Mouse (Mus musculus) hindbrain, embryonic 15.5 days (tissue): ENCODE measurements at regions not wholly inside any gene's neighbourhood (a gene's known extent, or its start where the extent isn't known, plus 50 kb on each side); places are given as distances from the start of the nearest gene placed in this dataset.

Experiments
- ATAC-seq: fragments of 200-750 bp; cut with Nextera tagmentation; 2 replicates; pipeline ENCODE4 v1.8.0; 2017; ENCODE audit warnings: low read depth, moderate number of reproducible peaks, moderate TSS enrichment; ENCODE audit not compliant: low FRiP score
- H3K27ac ChIP-seq: fragments of 300-500 bp; sonication (generic); replicated peaks from 2 replicates; pipeline ENCODE4 v1.5.1; 2015; ENCODE audit warnings: mild to moderate bottlenecking, inconsistent platforms
- H3K27me3 ChIP-seq: fragments of 300-500 bp; sonication (generic); 2 replicates; pipeline ENCODE4 v1.6.1; 2015; ENCODE audit warnings: control low read depth, inconsistent platforms
- H3K36me3 ChIP-seq: fragments of 300-500 bp; sonication (generic); 2 replicates; pipeline ENCODE4 v1.6.1; 2015; ENCODE audit warnings: control low read depth, inconsistent platforms
- H3K4me1 ChIP-seq: fragments of 300-500 bp; sonication (generic); replicated peaks from 2 replicates; pipeline ENCODE4 v1.6.1; 2015; ENCODE audit warnings: control low read depth, inconsistent platforms
- H3K4me2 ChIP-seq: fragments of 300-500 bp; sonication (generic); 2 replicates; pipeline ENCODE4 v1.6.1; 2015; ENCODE audit warnings: moderate library complexity, mild to moderate bottlenecking, inconsistent platforms
- H3K4me3 ChIP-seq: fragments of 300-500 bp; sonication (generic); 2 replicates; pipeline ENCODE4 v1.5.1; 2015; ENCODE audit warnings: mild to moderate bottlenecking, inconsistent platforms
- H3K9ac ChIP-seq: fragments of 300-500 bp; sonication (generic); 2 replicates; pipeline ENCODE4 v1.6.1; 2015; ENCODE audit warnings: inconsistent platforms
- H3K9me3 ChIP-seq: fragments of 300-500 bp; sonication (generic); 2 replicates; pipeline ENCODE4 v1.6.1; 2016; ENCODE audit warnings: control low read depth, inconsistent platforms
- WGBS: fragments of 180-500 bp; shearing (Covaris S2); methylation state at CpG from one replicate; pipeline ENCODE4 v1.1.7; 2015; 5-methylcytosine and 5-hydroxymethylcytosine counted together

- H3K27ac ChIP-seq = no peak overlapping the region
- ATAC-seq = no peak
- no peak overlapping the region for H3K4me3 ChIP-seq
- no peaks in the 10 kb centered on the region for H3K27me3 ChIP-seq
- WGBS = 79% methylated on average over 3 of the region's 3 CpGs
- H3K9me3 ChIP-seq = 0 out of 2 replicates have a peak, but pooled peaks cover 6% of the 10 kb centered on the region
- no peaks in the 10 kb centered on the region for H3K4me1 ChIP-seq
- H3K4me2 ChIP-seq = no peak overlapping the region
- H3K36me3 ChIP-seq = no peaks in the 10 kb centered on the region
- no peak overlapping the region for H3K9ac ChIP-seq
Measured at GRCm38 (mm10) chr2:50796087-50796486, 352.8 kb downstream of the Rnd3 start.

GRCm38 (mm10) chr2:50793616-50794015 lies 355.3 kb downstream of the Rnd3 start:
- H3K27me3 ChIP-seq = no peaks in the 10 kb centered on the region
- no peak for ATAC-seq
- no peak overlapping the region for H3K4me3 ChIP-seq
- H3K27ac ChIP-seq = no peak overlapping the region
- H3K4me1 ChIP-seq = no peaks in the 10 kb centered on the region
- 0 out of 2 replicates have a peak, but pooled peaks cover 6% of the 10 kb centered on the region for H3K9me3 ChIP-seq
- WGBS = 85% methylated on average over 2 of the region's 2 CpGs
- no peak overlapping the region for H3K9ac ChIP-seq
- no peaks in the 10 kb centered on the region for H3K36me3 ChIP-seq
- no peak overlapping the region for H3K4me2 ChIP-seq

- Histone ChIP-seq H3K4me1 (no peaks in the 10 kb centered on the region), H3K27me3 (no peaks in the 10 kb centered on the region), H3K27ac (no peak overlapping the region), H3K4me3 (no peak overlapping the region), H3K36me3 (no peaks in the 10 kb centered on the region), H3K9me3 (0 out of 2 replicates have a peak, but pooled peaks cover 6% of the 10 kb centered on the region), H3K4me2 (no peak overlapping the region), H3K9ac (no peak overlapping the region)
- WGBS = 46% methylated on average over 1 of the region's 1 CpGs
- no peak for ATAC-seq
Measured at GRCm38 (mm10) chr2:50793067-50793466, 355.8 kb downstream of the Rnd3 start.

GRCm38 (mm10) chr2:50789051-50789651 lies 359.8 kb downstream of the Rnd3 start:
- Histone ChIP-seq H3K4me2 (no peak overlapping the region), H3K36me3 (no peaks in the 10 kb centered on the region), H3K27me3 (no peaks in the 10 kb centered on the region), H3K9me3 (0 out of 2 replicates have a peak, but pooled peaks cover 6% of the 10 kb centered on the region), H3K4me1 (no peaks in the 10 kb centered on the region), H3K9ac (no peak overlapping the region), H3K4me3 (no peak overlapping the region), H3K27ac (no peak overlapping the region)
- 86% methylated on average over 4 of the region's 4 CpGs for WGBS
- ATAC-seq = no peak

- no peak for ATAC-seq
- Histone ChIP-seq H3K4me3 (no peak overlapping the region), H3K9ac (no peak overlapping the region), H3K27ac (no peak overlapping the region), H3K9me3 (no peaks in the 10 kb centered on the region), H3K36me3 (no peaks in the 10 kb centered on the region), H3K4me1 (no peaks in the 10 kb centered on the region), H3K4me2 (no peak overlapping the region), H3K27me3 (no peaks in the 10 kb centered on the region)
- WGBS = 85% methylated on average over 8 of the region's 8 CpGs
Measured at GRCm38 (mm10) chr2:50772101-50772500, 376.8 kb downstream of the Rnd3 start.

- Histone ChIP-seq H3K4me1 (peaks cover 7% of the 10 kb centered on the region; the same call in 1 of the 2 replicates), H3K4me3 (no peak overlapping the region), H3K27ac (no peak overlapping the region), H3K4me2 (no peak overlapping the region), H3K36me3 (no peaks in the 10 kb centered on the region), H3K9ac (no peak overlapping the region), H3K9me3 (no peaks in the 10 kb centered on the region), H3K27me3 (no peaks in the 10 kb centered on the region)
- ATAC-seq = no peak
- 78% methylated on average over 2 of the region's 2 CpGs for WGBS
Measured at GRCm38 (mm10) chr2:50759016-50759415, 389.9 kb downstream of the Rnd3 start.

- ATAC-seq = no peak
- H3K4me2 ChIP-seq = no peak overlapping the region
- no peak overlapping the region for H3K27ac ChIP-seq
- WGBS = 92% methylated on average over 21 of the region's 21 CpGs
- H3K36me3 ChIP-seq = no peaks in the 10 kb centered on the region
- H3K9ac ChIP-seq = no peak overlapping the region
- H3K4me1 ChIP-seq = peaks cover 7% of the 10 kb centered on the region; the same call in 1 of the 2 replicates
- no peaks in the 10 kb centered on the region for H3K27me3 ChIP-seq
- no peak overlapping the region for H3K4me3 ChIP-seq
- no peaks in the 10 kb centered on the region for H3K9me3 ChIP-seq
Measured at GRCm38 (mm10) chr2:50757837-50758541, 390.9 kb downstream of the Rnd3 start.

- peaks cover 7% of the 10 kb centered on the region; the same call in 1 of the 2 replicates for H3K4me1 ChIP-seq
- H3K9ac ChIP-seq = no peak overlapping the region
- peak; percentile 59; the same call in 1 of the 2 replicates for ATAC-seq
- H3K36me3 ChIP-seq = no peaks in the 10 kb centered on the region
- H3K9me3 ChIP-seq = no peaks in the 10 kb centered on the region
- H3K27me3 ChIP-seq = no peaks in the 10 kb centered on the region
- no peak overlapping the region for H3K27ac ChIP-seq
- WGBS = 8% methylated on average over 9 of the region's 9 CpGs
- H3K4me3 ChIP-seq = no peak overlapping the region
- H3K4me2 ChIP-seq = no peak overlapping the region
Measured at GRCm38 (mm10) chr2:50755616-50756450, 393.1 kb downstream of the Rnd3 start.

GRCm38 (mm10) chr2:50755160-50755559 lies 393.8 kb downstream of the Rnd3 start:
- Histone ChIP-seq H3K4me3 (no peak overlapping the region), H3K4me1 (peaks cover 7% of the 10 kb centered on the region; the same call in 1 of the 2 replicates), H3K4me2 (no peak overlapping the region), H3K27ac (no peak overlapping the region), H3K9ac (no peak overlapping the region), H3K27me3 (no peaks in the 10 kb centered on the region), H3K9me3 (no peaks in the 10 kb centered on the region), H3K36me3 (no peaks in the 10 kb centered on the region)
- 43% methylated on average over 6 of the region's 6 CpGs for WGBS
- no peak for ATAC-seq

GRCm38 (mm10) chr2:50752408-50752807 lies 396.5 kb downstream of the Rnd3 start:
- Histone ChIP-seq H3K9me3 (no peaks in the 10 kb centered on the region), H3K9ac (no peak overlapping the region), H3K4me2 (no peak overlapping the region), H3K4me1 (peaks cover 7% of the 10 kb centered on the region; the same call in 1 of the 2 replicates), H3K27me3 (no peaks in the 10 kb centered on the region), H3K4me3 (no peak overlapping the region), H3K27ac (no peak overlapping the region), H3K36me3 (no peaks in the 10 kb centered on the region)
- no peak for ATAC-seq
- 63% methylated on average over 9 of the region's 9 CpGs for WGBS

GRCm38 (mm10) chr2:50750799-50751198 lies 398.1 kb downstream of the Rnd3 start:
- Histone ChIP-seq H3K4me1 (peaks cover 5% of the 10 kb centered on the region; the same call in 1 of the 2 replicates), H3K27me3 (no peaks in the 10 kb centered on the region), H3K27ac (no peak overlapping the region), H3K36me3 (no peaks in the 10 kb centered on the region), H3K4me3 (no peak overlapping the region), H3K4me2 (no peak overlapping the region), H3K9ac (no peak overlapping the region), H3K9me3 (no peaks in the 10 kb centered on the region)
- no peak for ATAC-seq
- WGBS = 67% methylated on average over 5 of the region's 5 CpGs
